Mouse (Mus musculus) NIH3T3 (cell line): ENCODE results near the gene Far2.

ENCODE experiments used
- DNase-seq: peaks from one replicate; pipeline ENCODE4 v3.0.0-alpha.2; 2012; ENCODE audit warnings: low read depth

Gene Far2

GRCm38 (mm10) chr6:148218235-148219076 lies 171.4 kb downstream of the Far2 start:
- DNase-seq, result no peak

GRCm38 (mm10) chr6:148222686-148223085 lies 175.6 kb downstream of the Far2 start:
- no peak for DNase-seq

- no peak for DNase-seq
Observed at GRCm38 (mm10) chr6:148227542-148227941, 180.5 kb downstream of the Far2 start.
